Mouse (Mus musculus) CH12.LX (cell line): ENCODE measurements around the gene Ccr2. TPM values are rescaled to one million over a fixed set of nuclear protein-coding genes. Genes with fewer than 3 reads are reported as not detected.
"Not testable (repeated sequence)": the region's sequence is repeated elsewhere in the genome, so short reads cannot be mapped to it uniquely, and the experiment has no call there.

Experiments used
- DNase-seq: peaks from one replicate; pipeline ENCODE4 v3.0.0-alpha.2; 2013; ENCODE audit errors: extremely low read depth
- H3K27ac ChIP-seq: 2 replicates; pipeline ENCODE4 v1.5.1; 2012; ENCODE audit warnings: low read depth, mild to moderate bottlenecking, control low read depth, moderate library complexity; ENCODE audit not compliant: insufficient read depth
- H3K27me3 ChIP-seq: replicated peaks from 2 replicates; pipeline ENCODE3; 2012; ENCODE audit warnings: inconsistent platforms
- H3K36me3 ChIP-seq, 2 experiments: replicated peaks in 1 of 2; 2 replicates each; pipeline versions ENCODE3 to v1.6.1; 2012; ENCODE audit warnings: inconsistent platforms in 1 of 2, low read length in 1 of 2, mild to moderate bottlenecking in 1 of 2, mixed read lengths in 1 of 2, moderate library complexity in 1 of 2; ENCODE audit not compliant: control insufficient read depth in 1 of 2, insufficient read depth in 1 of 2
- H3K4me1 ChIP-seq, 2 experiments: 2 replicates each; pipeline ENCODE4 v1.6.1; 2012; ENCODE audit warnings: inconsistent platforms in 1 of 2, moderate library complexity in 1 of 2; ENCODE audit not compliant: insufficient read depth in 2 of 2, control insufficient read depth in 1 of 2
- H3K4me2 ChIP-seq: 2 replicates; pipeline ENCODE4 v1.6.1; 2012; ENCODE audit warnings: low read depth, mild to moderate bottlenecking, control low read depth; ENCODE audit not compliant: poor library complexity, insufficient read depth, severe bottlenecking
- H3K4me3 ChIP-seq, 3 experiments: fragments of 150-350 bp in 1 of 3; sonication (generic) in 1 of 3; replicated peaks in 1 of 3; 2 replicates each; pipeline versions ENCODE3 to v1.5.1; 2011 to 2012; ENCODE audit warnings: low read depth in 2 of 3, low read length in 2 of 3, mild to moderate bottlenecking in 2 of 3, moderate library complexity in 2 of 3, control low read depth in 1 of 3, improper control_type of control experiment in 1 of 3, inconsistent platforms in 1 of 3, mixed read lengths in 1 of 3; ENCODE audit not compliant: poor library complexity in 1 of 3
- H3K79me2 ChIP-seq: replicated peaks from 2 replicates; pipeline ENCODE4 v1.6.1; 2012; ENCODE audit warnings: mild to moderate bottlenecking, moderate library complexity; ENCODE audit not compliant: control insufficient read depth, poor library complexity, insufficient read depth, severe bottlenecking; ENCODE audit errors: extremely low read depth
- H3K9ac ChIP-seq: 2 replicates; pipeline ENCODE4 v1.6.1; 2012; ENCODE audit warnings: low read depth, mild to moderate bottlenecking, control low read depth, moderate library complexity; ENCODE audit not compliant: insufficient read depth
- H3K9me3 ChIP-seq: replicated peaks from 2 replicates; pipeline ENCODE3; 2012; ENCODE audit warnings: low read length, inconsistent platforms, mixed read lengths
- EP300 ChIP-seq: IDR thresholded peaks from 2 replicates; pipeline ENCODE4 v1.6.1; 2011; ENCODE audit warnings: low read length, improper control_type of control experiment
- HCFC1 ChIP-seq: IDR thresholded peaks from 2 replicates; pipeline ENCODE4 v1.6.1; 2012; ENCODE audit warnings: low read depth, mild to moderate bottlenecking, inconsistent platforms, low read length, improper control_type of control experiment
- JUN ChIP-seq: IDR thresholded peaks from 2 replicates; pipeline ENCODE4 v1.6.1; 2011; ENCODE audit warnings: low read depth, mild to moderate bottlenecking, low read length, improper control_type of control experiment, moderate library complexity; ENCODE audit not compliant: insufficient read depth
- MAFK ChIP-seq: IDR thresholded peaks from 2 replicates; pipeline ENCODE4 v1.6.1; 2011; ENCODE audit warnings: low read length, improper control_type of control experiment; ENCODE audit not compliant: insufficient replicate concordance
- MAZ ChIP-seq: IDR thresholded peaks from 2 replicates; pipeline ENCODE4 v1.6.1; 2012; ENCODE audit warnings: low read depth, mild to moderate bottlenecking, inconsistent platforms, low read length, improper control_type of control experiment, moderate library complexity
- NRF1 ChIP-seq: IDR thresholded peaks from 2 replicates; pipeline ENCODE4 v1.6.1; 2014; ENCODE audit warnings: low read depth, mild to moderate bottlenecking, inconsistent platforms, low read length, improper control_type of control experiment, moderate library complexity
- POLR2AphosphoS2 ChIP-seq: IDR thresholded peaks from 2 replicates; pipeline ENCODE4 v1.6.1; 2011; ENCODE audit warnings: low read depth, low read length, improper control_type of control experiment
- SIN3A ChIP-seq: IDR thresholded peaks from 2 replicates; pipeline ENCODE4 v1.6.1; 2012; ENCODE audit warnings: low read length, improper control_type of control experiment, inconsistent platforms
- TCF12 ChIP-seq: IDR thresholded peaks from 2 replicates; pipeline ENCODE4 v1.6.1; 2014; ENCODE audit warnings: low read depth, mild to moderate bottlenecking, inconsistent platforms, low read length, improper control_type of control experiment
- USF1 ChIP-seq: IDR thresholded peaks from 2 replicates; pipeline ENCODE4 v1.6.1; 2014; ENCODE audit warnings: low read depth, mild to moderate bottlenecking, inconsistent platforms, low read length, improper control_type of control experiment
- ZKSCAN1 ChIP-seq: IDR thresholded peaks from 2 replicates; pipeline ENCODE4 v1.6.1; 2012; ENCODE audit warnings: low read depth, inconsistent platforms, low read length, improper control_type of control experiment, borderline replicate concordance
- dilution Hi-C: fragments of 300-500 bp; cut with MboI; formaldehyde crosslinking; loops from 2 replicates; pipeline ENCODE4 v1.14.3; 2020; ENCODE audit warnings: low sequenced_read_pairs; ENCODE audit not compliant: extremely low pct_unique_long_range_greater_than_20kb, extremely low pct_ligation_motif_present
- in situ Hi-C: fragments of 300-500 bp; cut with MboI; formaldehyde crosslinking; loops from 3 replicates; pipeline ENCODE4 v1.14.3; 2019; ENCODE audit warnings: low sequenced_read_pairs, low pct_ligation_motif_present, low pct_unique_long_range_greater_than_20kb, mixed read lengths
- polyA plus RNA-seq: library from polyadenylated mRNA; unstranded; fragments of >175 nt; gene quantifications from 2 replicates; pipeline ENCODE4 v1.2.1, GENCODE M21; 2012; ENCODE audit warnings: low read depth; ENCODE audit not compliant: insufficient read length
- total RNA-seq, 2 experiments: library from RNA; depleted of rRNA; stranded (reverse); fragments of 300-350 nt in 1 of 2; fragments of >200 nt in 1 of 2; gene quantifications; 2 replicates each; pipeline ENCODE4 v1.2.3; 2012 to 2014

Ccr2 gene
- total and polyA plus RNA-seq, 3 experiments: not detected

- H3K4me3 ChIP-seq: no peak overlapping the region
- dilution Hi-C loops: no loop called here
These were observed 21.9 kb upstream of the Ccr2 start for GRCm38 (mm10) chr9:124079803-124080202.

GRCm38 (mm10) chr9:124080471-124080870 is 21.3 kb upstream of the Ccr2 start:
- H3K27ac ChIP-seq, H3K27me3 ChIP-seq, dilution Hi-C loops, H3K9me3 ChIP-seq, H3K4me2 ChIP-seq, DNase-seq, H3K9ac ChIP-seq, in situ Hi-C loops, H3K36me3 ChIP-seq, H3K4me3 ChIP-seq, H3K79me2 ChIP-seq, H3K4me1 ChIP-seq: not testable (repeated sequence)

More at GRCm38 (mm10) chr9:124079803-124080202, 21.9 kb upstream of the Ccr2 start:
- in situ Hi-C loops: no loop called here
- TF ChIP-seq TCF12 (no peak), HCFC1 (no peak), JUN (no peak), ZKSCAN1 (no peak), USF1 (no peak), POLR2AphosphoS2 (no peak), MAZ (no peak), SIN3A (no peak), NRF1 (no peak)
- Histone ChIP-seq H3K9me3 (no peaks in the 10 kb centered on the region), H3K4me1 (no peaks in the 10 kb centered on the region), H3K9ac (no peak overlapping the region), H3K36me3 (no peaks in the 10 kb centered on the region), H3K4me2 (no peak overlapping the region), H3K27me3 (no peaks in the 10 kb centered on the region), H3K27ac (no peak overlapping the region), H3K79me2 (no peaks in the 10 kb centered on the region)
- no peak for DNase-seq

- H3K9me3 ChIP-seq: no peaks in the 10 kb centered on the region
- no peak overlapping the region for H3K4me2 ChIP-seq
- H3K79me2 ChIP-seq: no peaks in the 10 kb centered on the region
- H3K27me3 ChIP-seq: no peaks in the 10 kb centered on the region
- H3K36me3 ChIP-seq: no peaks in the 10 kb centered on the region
- no peak overlapping the region for H3K4me3 ChIP-seq
- H3K27ac ChIP-seq: no peak overlapping the region
- H3K9ac ChIP-seq: no peak overlapping the region
- H3K4me1 ChIP-seq: peaks cover 0 to 6% of the 10 kb centered on the region in 2 experiments; a peak in 1 of 4 replicates
- no peak for TF ChIP-seq MAFK
- TF ChIP-seq EP300: peak; percentile 54
- no peak for DNase-seq
- dilution Hi-C loops (no loop called here), in situ Hi-C loops (no loop called here)
These were observed 11.3 kb upstream of the Ccr2 start for GRCm38 (mm10) chr9:124090441-124090840.
